Mouse (Mus musculus): ENCODE results near the gene Acss1. TPM values are rescaled to one million over a fixed set of nuclear protein-coding genes. Genes with fewer than 3 reads are reported as not detected.

The Acss1 gene
- polyA plus RNA-seq, 1 experiment: 1.8 TPM

DNA sequence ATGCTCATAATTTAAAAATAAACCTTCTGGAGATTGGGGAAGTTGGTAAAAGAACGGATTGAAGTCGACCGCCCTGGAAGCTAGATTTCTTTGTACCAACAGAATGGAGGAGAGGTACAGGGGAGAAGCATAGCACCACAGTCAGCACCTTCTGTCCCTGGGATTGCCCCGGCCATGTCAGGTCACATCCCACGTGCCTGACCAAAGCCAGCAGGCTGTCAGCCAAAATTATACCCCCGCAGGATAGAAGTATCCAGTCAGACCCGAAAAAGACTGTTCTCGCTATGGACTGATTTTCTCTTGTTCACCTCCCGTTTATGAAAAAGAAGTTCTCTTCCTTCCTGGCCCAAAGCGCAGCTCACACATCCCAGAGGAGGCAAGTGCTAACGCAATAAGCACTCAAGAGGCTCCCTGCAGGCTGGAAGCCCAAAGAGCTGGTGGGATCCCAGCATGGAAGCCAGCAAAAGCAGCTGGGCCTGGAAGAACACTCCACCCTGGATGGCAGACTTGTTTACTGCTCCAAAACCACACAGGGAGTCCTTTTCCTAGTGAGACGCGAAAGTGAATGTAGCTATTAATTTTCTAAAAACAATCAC, 19.9 kb downstream of the Acss1 start:
- no peak for TF ChIP-seq GATA1 (IDR thresholded peaks at IDR 0.05; ENCODE audit: low read length)
- no peak for TF ChIP-seq TAL1 (IDR thresholded peaks at IDR 0.05; ENCODE audit: low read length)

DNA sequence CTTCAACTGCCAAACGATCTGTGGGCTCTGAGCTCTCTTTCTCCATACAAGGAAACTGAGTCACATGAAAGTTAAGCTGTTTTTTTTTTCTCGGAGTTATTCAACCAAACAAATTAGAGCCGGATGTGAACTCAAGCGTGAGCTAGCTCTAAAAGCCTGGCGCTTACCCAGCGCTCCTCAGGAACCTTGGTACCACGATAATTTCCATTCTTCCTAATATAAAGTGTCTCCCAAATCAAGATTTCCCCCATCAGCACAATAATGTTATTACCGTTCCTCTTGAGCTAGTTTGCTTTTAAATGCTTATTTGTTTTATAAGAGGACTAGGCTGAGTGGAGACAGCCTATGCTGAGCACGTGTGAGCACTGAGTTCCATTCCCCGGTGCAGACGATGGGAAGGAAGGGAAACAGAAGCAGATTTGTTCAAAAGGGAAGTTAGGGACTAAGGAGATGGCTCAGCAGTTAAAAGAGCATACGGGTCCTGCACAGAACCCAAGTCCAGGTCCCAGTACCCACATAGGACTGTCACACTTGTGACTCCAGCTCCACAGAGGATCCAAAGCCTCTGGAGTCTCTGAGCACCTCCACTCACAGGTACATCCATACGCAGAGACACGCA, 20.5 kb downstream of the Acss1 start:
- peaks cover 59% of the 10 kb centered on the region for H3K4me1 ChIP-seq (ENCODE audit: control insufficient read depth)
- TF ChIP-seq GATA1 (IDR thresholded peaks at IDR 0.05; ENCODE audit: low read length) (no peak), TAL1 (IDR thresholded peaks at IDR 0.05; ENCODE audit: low read length) (no peak)
- no peaks in the 10 kb centered on the region for H3K9me3 ChIP-seq (ENCODE audit: control insufficient read depth, low read length)
- no peaks in the 10 kb centered on the region for H3K27me3 ChIP-seq (ENCODE audit: control insufficient read depth)
- H3K36me3 ChIP-seq (ENCODE audit: control insufficient read depth): peaks cover 85% of the 10 kb centered on the region
- H3K4me3 ChIP-seq (replicated peaks): no peak overlapping the region

More for the DNA sequence above, 19.9 kb downstream of the Acss1 start:
- Histone ChIP-seq H3K27me3 (ENCODE audit: control insufficient read depth) (no peaks in the 10 kb centered on the region), H3K4me3 (replicated peaks) (no peak overlapping the region), H3K4me1 (ENCODE audit: control insufficient read depth) (peaks cover 65% of the 10 kb centered on the region), H3K36me3 (ENCODE audit: control insufficient read depth) (peaks cover 85% of the 10 kb centered on the region), H3K9me3 (ENCODE audit: control insufficient read depth, low read length) (no peaks in the 10 kb centered on the region)

GRCm38 (mm10) chr2:150646411-150647121, 21.7 kb downstream of the Acss1 start:
- H3K9me3 ChIP-seq (ENCODE audit: control insufficient read depth, low read length): no peaks in the 10 kb centered on the region
- peaks cover 54% of the 10 kb centered on the region for H3K4me1 ChIP-seq (ENCODE audit: control insufficient read depth)
- H3K27me3 ChIP-seq (ENCODE audit: control insufficient read depth): no peaks in the 10 kb centered on the region
- TF ChIP-seq GATA1 (IDR thresholded peaks at IDR 0.05; ENCODE audit: low read length) (no peak), TAL1 (IDR thresholded peaks at IDR 0.05; ENCODE audit: low read length) (no peak)
- no peak overlapping the region for H3K4me3 ChIP-seq (replicated peaks)
- H3K36me3 ChIP-seq (ENCODE audit: control insufficient read depth): peaks cover 90% of the 10 kb centered on the region

GRCm38 (mm10) chr2:150645225-150645624, 23.1 kb downstream of the Acss1 start:
- Histone ChIP-seq H3K36me3 (ENCODE audit: control insufficient read depth) (peaks cover 90% of the 10 kb centered on the region), H3K4me1 (ENCODE audit: control insufficient read depth) (peaks cover 46% of the 10 kb centered on the region)

DNA sequence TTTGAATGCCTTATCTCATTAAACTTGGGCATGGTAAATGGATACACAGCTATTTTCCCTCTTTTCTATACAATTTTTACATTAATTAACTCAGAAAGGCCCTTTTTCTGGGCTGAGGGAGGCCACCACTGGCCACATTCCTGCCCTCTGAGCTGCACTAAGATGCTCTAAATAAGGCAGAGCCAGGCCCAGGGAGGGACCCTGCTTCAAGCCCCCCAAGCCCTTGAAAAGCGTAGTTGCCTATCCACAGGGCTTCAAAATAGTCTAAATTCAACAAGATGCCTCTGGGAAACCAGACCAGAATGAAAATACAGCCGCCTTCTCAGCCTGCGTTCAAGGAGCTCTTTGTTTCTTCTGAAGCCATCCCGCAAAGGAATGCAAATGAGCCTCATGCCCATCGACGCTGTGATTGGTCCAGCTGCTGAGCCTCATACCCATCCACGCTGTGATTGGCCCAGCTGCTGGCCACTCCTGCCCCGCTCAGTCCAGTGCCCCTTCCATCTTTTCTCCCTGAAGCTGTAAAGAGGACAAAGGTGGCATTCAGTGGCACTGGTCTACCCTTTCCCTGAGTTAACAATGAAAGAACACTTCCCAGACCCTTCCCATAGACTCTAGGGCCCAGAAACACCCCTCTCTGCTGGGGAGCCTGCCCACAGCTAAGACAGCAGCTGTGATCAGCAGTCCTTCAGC, 24.4 kb downstream of the Acss1 start:
- H3K27me3 ChIP-seq (ENCODE audit: control insufficient read depth): no peaks in the 10 kb centered on the region
- H3K4me3 ChIP-seq (replicated peaks): no peak overlapping the region
- H3K9me3 ChIP-seq (ENCODE audit: control insufficient read depth, low read length): no peaks in the 10 kb centered on the region
- H3K4me1 ChIP-seq (ENCODE audit: control insufficient read depth): peaks cover 53% of the 10 kb centered on the region
- TF ChIP-seq GATA1 (IDR thresholded peaks at IDR 0.05; ENCODE audit: low read length): no peak
- TF ChIP-seq TAL1 (IDR thresholded peaks at IDR 0.05; ENCODE audit: low read length): no peak
- H3K36me3 ChIP-seq (ENCODE audit: control insufficient read depth): peaks cover 91% of the 10 kb centered on the region

More at GRCm38 (mm10) chr2:150645225-150645624, 23.1 kb downstream of the Acss1 start:
- Histone ChIP-seq H3K9me3 (ENCODE audit: control insufficient read depth, low read length) (no peaks in the 10 kb centered on the region), H3K4me3 (replicated peaks) (no peak overlapping the region), H3K27me3 (ENCODE audit: control insufficient read depth) (no peaks in the 10 kb centered on the region)
- TF ChIP-seq TAL1 (IDR thresholded peaks at IDR 0.05; ENCODE audit: low read length) (no peak), GATA1 (IDR thresholded peaks at IDR 0.05; ENCODE audit: low read length) (no peak)

DNA sequence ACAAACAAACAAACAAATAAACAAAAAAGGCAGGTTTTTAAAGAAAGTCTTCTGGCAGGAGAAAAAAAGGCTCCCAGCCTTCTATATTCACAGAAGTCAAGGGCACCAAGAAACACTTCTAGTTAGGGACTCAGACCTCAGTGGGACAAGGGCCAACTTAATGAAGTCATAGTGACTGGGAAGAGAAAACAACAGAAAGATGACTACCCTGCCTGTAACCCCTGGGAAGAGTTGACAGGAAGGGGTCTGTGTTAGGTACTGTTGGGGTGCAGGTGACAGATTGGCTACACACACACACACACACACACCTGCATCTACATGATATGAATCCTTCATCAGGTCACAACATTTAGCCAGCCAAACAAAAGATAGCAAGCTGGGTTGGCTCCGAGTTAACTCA, 25.1 kb downstream of the Acss1 start:
- no peak for TF ChIP-seq GATA1 (IDR thresholded peaks at IDR 0.05; ENCODE audit: low read length)
- no peak for TF ChIP-seq TAL1 (IDR thresholded peaks at IDR 0.05; ENCODE audit: low read length)
- no peak overlapping the region for H3K4me3 ChIP-seq (replicated peaks)
- peaks cover 92% of the 10 kb centered on the region for H3K36me3 ChIP-seq (ENCODE audit: control insufficient read depth)
- H3K4me1 ChIP-seq (ENCODE audit: control insufficient read depth): peaks cover 56% of the 10 kb centered on the region
- no peaks in the 10 kb centered on the region for H3K9me3 ChIP-seq (ENCODE audit: control insufficient read depth, low read length)
- no peaks in the 10 kb centered on the region for H3K27me3 ChIP-seq (ENCODE audit: control insufficient read depth)

GRCm38 (mm10) chr2:150638370-150638733, 29.9 kb downstream of the Acss1 start:
- Histone ChIP-seq H3K4me1 (ENCODE audit: control insufficient read depth) (peaks cover 50% of the 10 kb centered on the region), H3K4me3 (replicated peaks) (no peak overlapping the region), H3K9me3 (ENCODE audit: control insufficient read depth, low read length) (no peaks in the 10 kb centered on the region), H3K27me3 (ENCODE audit: control insufficient read depth) (no peaks in the 10 kb centered on the region), H3K36me3 (ENCODE audit: control insufficient read depth) (peaks cover 95% of the 10 kb centered on the region)
- TF ChIP-seq TAL1 (IDR thresholded peaks at IDR 0.05; ENCODE audit: low read length) (no peak), GATA1 (IDR thresholded peaks at IDR 0.05; ENCODE audit: low read length) (no peak)

GRCm38 (mm10) chr2:150637702-150638369, 30.5 kb downstream of the Acss1 start:
- H3K27me3 ChIP-seq (ENCODE audit: control insufficient read depth): no peaks in the 10 kb centered on the region
- TF ChIP-seq GATA1 (IDR thresholded peaks at IDR 0.05; ENCODE audit: low read length) (no peak), TAL1 (IDR thresholded peaks at IDR 0.05; ENCODE audit: low read length) (no peak)
- H3K36me3 ChIP-seq (ENCODE audit: control insufficient read depth): peaks cover 94% of the 10 kb centered on the region
- no peaks in the 10 kb centered on the region for H3K9me3 ChIP-seq (ENCODE audit: control insufficient read depth, low read length)
- peaks cover 50% of the 10 kb centered on the region for H3K4me1 ChIP-seq (ENCODE audit: control insufficient read depth)
- H3K4me3 ChIP-seq (replicated peaks): no peak overlapping the region
